Mouse (Mus musculus) adrenal gland, postnatal 4 days (tissue): ENCODE data around the gene Rtn4rl2. TPM values are rescaled to one million over a fixed set of nuclear protein-coding genes. Genes with fewer than 3 reads are reported as not detected.

ENCODE experiments used
- DNase-seq, 2 experiments: peaks; one replicate each; pipeline ENCODE4 v3.0.0; 2021 to 2022; ENCODE audit warnings: low spot score in 2 of 2, mixed read lengths in 2 of 2
- total RNA-seq, 2 experiments: library from RNA; stranded (reverse); gene quantifications; 2 replicates each; pipeline ENCODE4 v1.2.3; 2021

Rtn4rl2 gene
- total RNA-seq, 2 experiments from 2014 or later: 2.2 to 3.4 TPM

- DNase-seq: no peak
Observed at GRCm38 (mm10) chr2:84850407-84851129, 35.9 kb downstream of the Rtn4rl2 start.

- DNase-seq: no peak
Observed at GRCm38 (mm10) chr2:84845226-84845625, 41.3 kb downstream of the Rtn4rl2 start.

- no peak for DNase-seq
Observed at GRCm38 (mm10) chr2:84843654-84844053, 42.9 kb downstream of the Rtn4rl2 start.

- DNase-seq: no peak
Observed at GRCm38 (mm10) chr2:84841905-84842304, 44.6 kb downstream of the Rtn4rl2 start.

- DNase-seq: no peak
Observed at GRCm38 (mm10) chr2:84840748-84841563, 45.6 kb downstream of the Rtn4rl2 start.

- DNase-seq: no peak
Observed at GRCm38 (mm10) chr2:84840016-84840747, 46.3 kb downstream of the Rtn4rl2 start.

- DNase-seq: no peak
Observed at GRCm38 (mm10) chr2:84838993-84839980, 47.2 kb downstream of the Rtn4rl2 start.

- no peak for DNase-seq
Observed at GRCm38 (mm10) chr2:84838593-84838949, 47.9 kb downstream of the Rtn4rl2 start, which contains the start of gene Slc43a1. TSS of gene Slc43a1 (plus strand) at chr2:84838850.

GRCm38 (mm10) chr2:84837817-84838592 lies 48.5 kb downstream of the Rtn4rl2 start:
- DNase-seq: no peak

- DNase-seq: no peak
Observed at GRCm38 (mm10) chr2:84837107-84837506, 49.4 kb downstream of the Rtn4rl2 start.

- DNase-seq: peak; percentile 54 to 66
Observed at GRCm38 (mm10) chr2:84831666-84832391, 54.7 kb downstream of the Rtn4rl2 start.

- no peak for DNase-seq
Observed at GRCm38 (mm10) chr2:84827283-84827920, 59.1 kb downstream of the Rtn4rl2 start.

GRCm38 (mm10) chr2:84826488-84827282 lies 59.8 kb downstream of the Rtn4rl2 start, which contains the start of gene Timm10:
TSS of gene Timm10 (plus strand) at chr2:84826997.
- DNase-seq: peak; percentile 36 to 69

GRCm38 (mm10) chr2:84823237-84823636 lies 63.3 kb downstream of the Rtn4rl2 start:
- no peak for DNase-seq

- no peak for DNase-seq
Observed at GRCm38 (mm10) chr2:84822552-84822951, 64.0 kb downstream of the Rtn4rl2 start, which contains the start of gene Smtnl1. TSS of gene Smtnl1 (minus strand) at chr2:84822652.
